Mouse (Mus musculus): ENCODE results near the gene Ccsap. TPM values are rescaled to one million over a fixed set of nuclear protein-coding genes. Genes with fewer than 3 reads are reported as not detected.
A peak's percentile ranks its signal among the peaks of the same experiment; 100 is the strongest.
"Not testable (repeated sequence)": the region's sequence is repeated elsewhere in the genome, so short reads cannot be mapped to it uniquely, and the experiment has no call there.

The Ccsap gene
- total RNA-seq, 2 experiments from 2014 or later: 3.5 to 4.9 TPM

DNA sequence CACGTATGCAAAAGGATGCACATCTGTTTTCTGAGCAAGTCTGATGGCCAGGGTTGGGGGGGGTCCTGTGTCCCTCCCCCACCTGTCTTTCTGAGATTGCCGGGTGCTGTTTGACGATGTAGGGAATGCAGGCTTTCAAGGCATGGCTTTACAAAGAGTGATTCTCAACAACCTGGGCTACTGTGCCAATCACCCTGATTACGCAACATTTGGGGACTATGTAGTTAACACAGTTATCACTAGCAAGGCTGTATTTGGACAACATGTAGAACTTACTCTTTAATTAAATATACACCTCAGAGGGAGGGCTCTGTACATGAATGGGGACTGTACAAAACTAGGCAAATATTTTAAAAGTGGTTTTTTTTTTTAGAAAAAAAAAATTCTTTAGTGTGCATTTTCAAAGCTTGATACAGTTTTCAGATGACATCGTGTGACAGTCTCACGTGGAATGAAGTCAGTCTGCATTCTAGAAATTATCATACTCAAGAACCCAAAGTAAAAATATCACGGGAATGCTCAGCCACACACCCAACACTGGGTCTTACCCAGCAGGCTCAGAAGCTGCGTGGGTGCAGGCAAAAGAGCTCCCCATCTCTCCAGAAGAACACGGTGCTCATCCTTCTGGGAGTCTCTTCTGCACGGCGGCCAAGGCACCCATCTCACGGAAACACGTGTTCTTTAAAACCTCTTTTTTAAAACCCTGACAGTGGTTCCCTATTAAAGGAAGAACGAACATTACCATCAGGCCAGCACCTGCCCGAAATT, 19.2 kb downstream of the Ccsap start:
- no peak for DNase-seq (ENCODE audit: low spot score in 2 of 2)

DNA sequence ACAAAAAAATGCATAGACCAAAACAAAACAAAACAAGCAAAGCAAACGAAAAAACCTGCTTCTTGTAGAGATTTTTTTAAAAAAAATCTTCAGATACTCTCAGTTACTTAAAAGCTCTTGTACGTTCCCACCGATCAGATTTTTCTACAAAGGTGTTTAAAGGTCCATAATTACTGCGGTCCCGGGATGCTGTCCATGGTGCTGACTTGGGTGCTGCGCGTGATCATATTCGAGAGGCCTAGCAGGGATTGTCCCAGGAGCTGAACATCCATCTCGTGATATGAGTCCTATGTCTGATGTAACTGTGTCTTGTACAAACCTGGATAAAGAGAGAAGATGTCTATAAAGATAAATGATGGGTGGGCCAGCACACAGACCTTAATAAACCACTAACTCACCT, 21.5 kb downstream of the Ccsap start:
- no peak for DNase-seq (ENCODE audit: low spot score in 2 of 2)

DNA sequence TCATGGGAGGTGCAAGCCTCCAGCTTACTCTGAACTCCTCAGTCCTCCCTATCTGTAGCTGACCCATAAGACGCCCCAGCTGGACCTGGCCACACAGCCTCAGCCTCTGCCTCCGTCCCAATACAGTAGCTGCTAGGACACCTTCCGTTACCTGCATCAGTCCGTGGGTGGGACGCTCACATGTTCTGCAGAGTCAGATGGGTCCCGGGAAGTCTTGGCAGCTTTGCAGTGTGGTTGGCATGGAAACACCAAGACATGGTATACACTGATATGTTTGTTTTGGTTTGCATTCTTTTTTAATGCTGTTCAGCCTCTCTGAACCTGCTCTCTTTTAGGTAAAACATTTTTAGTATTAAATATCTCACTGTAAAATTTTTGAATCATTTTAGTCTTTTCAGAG, 23.7 kb downstream of the Ccsap start:
- DNase-seq (ENCODE audit: low spot score in 2 of 2): no peak

DNA sequence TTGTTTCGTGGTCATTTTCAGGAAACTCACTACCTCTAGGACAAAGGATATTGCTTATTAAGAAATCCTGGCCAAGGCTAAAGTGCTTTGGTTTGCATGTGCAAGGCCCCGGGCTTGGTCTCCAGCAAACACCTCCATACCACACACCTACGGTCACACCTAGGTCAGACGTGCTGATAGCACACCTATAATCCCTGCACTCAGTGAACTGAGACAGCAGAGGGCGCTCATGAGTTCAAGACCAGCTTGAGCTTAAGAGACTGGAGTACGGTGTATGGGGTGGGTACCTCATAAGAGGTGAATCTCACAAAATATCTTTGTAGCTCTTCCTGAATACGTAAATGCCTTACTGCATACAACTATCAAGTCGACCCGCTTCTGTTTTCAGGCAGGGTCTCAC, 24.6 kb downstream of the Ccsap start:
- DNase-seq (ENCODE audit: low spot score in 2 of 2): peak in 1 of 2 experiments; percentile 30

DNA sequence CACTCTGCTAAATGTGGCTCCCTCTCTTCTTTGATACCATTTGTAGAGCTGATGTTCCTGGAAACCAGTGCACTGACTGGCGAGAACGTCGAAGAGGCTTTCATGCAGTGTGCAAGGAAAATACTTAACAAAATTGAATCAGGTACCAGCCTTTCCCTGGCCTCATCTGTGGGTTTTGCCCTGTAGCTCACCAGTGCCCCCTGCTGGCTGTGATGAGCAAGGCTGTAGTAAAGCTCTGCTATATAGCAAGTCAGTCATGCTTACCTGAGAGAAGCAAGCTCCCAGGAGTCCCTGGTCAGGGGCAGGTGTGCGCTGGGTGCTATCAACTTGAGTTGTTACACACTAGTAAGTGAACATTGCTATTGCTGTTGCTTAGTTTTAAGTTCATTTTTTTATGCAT, 27.3 kb downstream of the Ccsap start:
- peak in 1 of 2 experiments; percentile 22 for DNase-seq (ENCODE audit: low spot score in 2 of 2)

DNA sequence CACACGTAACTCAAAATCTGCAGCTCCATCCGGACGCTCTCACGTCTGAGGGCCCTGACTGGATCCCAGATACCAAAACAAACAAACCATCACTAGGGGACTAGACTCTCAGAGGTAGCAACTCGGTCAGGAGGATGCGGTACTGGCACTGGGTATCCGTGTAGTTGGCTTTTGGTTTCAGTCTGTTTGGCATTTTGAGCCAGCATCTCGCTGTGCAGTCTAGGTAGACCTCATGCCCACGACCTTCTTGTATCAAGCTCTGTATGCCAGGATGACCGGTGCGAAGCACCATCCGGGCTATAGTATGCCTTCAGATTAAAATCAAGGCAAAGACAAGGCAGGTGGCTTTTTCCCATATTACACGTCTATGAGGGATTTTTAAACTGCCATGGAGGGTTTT, 32.5 kb downstream of the Ccsap start:
- no peak for DNase-seq (ENCODE audit: low spot score in 2 of 2)

DNA sequence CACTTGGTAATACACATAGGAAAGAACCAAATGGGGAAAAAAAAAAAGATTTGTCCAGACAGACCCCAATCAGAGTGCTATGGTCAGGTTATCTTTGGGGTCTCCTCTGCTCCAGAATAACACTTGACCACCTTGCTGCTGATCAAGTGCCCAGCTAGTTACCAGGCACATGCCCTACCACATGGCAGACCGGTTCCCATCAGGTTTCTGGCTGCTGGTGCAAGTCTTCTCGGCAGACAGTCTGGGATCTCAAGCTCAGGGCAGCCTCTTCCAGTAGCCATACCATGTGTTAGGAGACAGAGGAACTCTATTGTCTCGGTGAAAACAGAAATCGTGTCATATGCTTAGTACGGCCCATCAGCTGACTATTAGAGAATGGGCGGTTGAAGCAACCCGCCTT, 33.3 kb downstream of the Ccsap start:
- DNase-seq (ENCODE audit: low spot score in 2 of 2): no peak

DNA sequence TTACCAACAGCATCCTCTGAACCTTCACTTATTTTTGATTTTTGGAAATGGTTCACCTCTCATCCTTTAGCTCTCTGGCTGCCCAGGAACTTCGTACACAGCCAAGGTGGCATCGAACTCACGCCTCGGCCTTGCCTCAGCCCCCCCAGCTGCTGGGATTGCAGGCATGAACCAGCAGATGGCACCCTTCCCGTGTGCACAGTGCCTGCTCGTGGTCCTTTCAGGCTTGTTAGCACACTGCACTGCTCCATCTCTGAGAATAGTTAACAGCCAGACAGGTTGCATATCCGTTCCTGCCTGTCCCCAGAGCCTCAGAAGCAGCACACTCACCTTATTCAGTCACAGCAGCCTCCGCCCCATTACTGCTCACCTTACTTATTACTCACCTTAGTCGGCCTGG, 34.0 kb downstream of the Ccsap start:
- DNase-seq (ENCODE audit: low spot score in 2 of 2): no peak

DNA sequence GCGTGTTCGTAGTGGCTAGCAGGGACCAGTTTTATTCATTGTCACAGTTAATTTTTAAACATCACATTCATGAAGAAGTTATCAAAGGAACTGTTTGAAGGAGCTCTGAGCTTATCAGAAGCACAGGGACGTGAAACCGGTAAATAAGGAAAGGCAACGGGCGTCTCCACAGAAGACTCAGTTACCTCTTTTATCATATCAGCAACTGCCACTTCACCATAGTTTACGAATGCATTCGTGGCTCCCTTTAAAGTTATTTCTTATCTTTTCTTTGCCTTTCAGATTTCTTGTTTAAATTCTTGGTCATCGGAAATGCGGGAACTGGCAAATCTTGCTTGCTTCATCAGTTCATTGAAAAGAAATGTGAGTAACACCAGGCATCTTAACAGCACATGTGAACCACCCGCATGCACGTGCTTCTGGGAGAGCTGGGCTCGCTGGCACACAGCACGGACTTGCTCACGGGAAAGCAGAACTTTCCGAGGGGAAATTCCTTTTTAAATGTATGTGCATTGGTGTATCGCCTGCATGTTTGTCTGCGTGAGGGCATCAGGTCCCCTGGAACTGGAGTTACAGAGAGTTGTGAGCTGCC, 36.4 kb downstream of the Ccsap start:
- no peak for DNase-seq (ENCODE audit: low spot score in 2 of 2)

DNA sequence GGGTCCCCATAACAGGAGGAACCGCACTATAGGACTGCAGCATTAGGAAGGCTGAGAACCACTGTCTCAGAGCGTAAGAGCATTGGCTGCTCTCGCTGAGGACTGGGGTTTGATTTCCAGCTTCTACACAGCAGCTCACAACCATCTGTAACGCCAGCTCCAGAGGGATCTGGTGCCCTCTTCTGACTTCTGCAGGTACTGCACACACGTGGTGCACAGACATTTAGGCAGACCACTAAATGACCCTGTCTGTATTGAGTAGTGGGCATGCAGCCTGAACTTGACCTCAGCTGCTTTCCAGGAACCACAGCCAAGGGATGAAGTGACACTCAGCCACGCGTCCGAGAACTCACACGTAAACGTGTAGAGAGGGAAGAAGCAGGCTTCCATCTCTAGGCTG, 36.9 kb downstream of the Ccsap start:
- DNase-seq (ENCODE audit: low spot score in 2 of 2): no peak

DNA sequence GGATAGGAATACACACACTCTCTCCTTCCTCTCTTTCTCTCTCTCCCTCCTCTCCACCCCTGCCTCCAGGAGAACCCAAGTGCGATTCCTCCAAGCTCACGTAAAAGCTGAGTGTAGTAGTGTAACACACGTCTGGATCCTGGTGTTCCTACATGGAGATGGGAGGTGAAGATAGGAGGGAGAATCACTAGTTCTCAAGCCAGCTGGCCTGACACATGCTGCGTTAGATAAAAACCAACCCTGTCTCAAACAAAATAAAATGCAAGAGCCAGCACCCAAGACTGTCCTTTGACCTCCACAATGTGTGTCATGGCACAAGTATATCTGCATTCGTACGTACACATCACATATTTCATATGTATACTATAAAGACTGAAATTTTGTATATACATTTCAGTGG, 39.2 kb downstream of the Ccsap start:
- DNase-seq (ENCODE audit: low spot score in 2 of 2): no peak

DNA sequence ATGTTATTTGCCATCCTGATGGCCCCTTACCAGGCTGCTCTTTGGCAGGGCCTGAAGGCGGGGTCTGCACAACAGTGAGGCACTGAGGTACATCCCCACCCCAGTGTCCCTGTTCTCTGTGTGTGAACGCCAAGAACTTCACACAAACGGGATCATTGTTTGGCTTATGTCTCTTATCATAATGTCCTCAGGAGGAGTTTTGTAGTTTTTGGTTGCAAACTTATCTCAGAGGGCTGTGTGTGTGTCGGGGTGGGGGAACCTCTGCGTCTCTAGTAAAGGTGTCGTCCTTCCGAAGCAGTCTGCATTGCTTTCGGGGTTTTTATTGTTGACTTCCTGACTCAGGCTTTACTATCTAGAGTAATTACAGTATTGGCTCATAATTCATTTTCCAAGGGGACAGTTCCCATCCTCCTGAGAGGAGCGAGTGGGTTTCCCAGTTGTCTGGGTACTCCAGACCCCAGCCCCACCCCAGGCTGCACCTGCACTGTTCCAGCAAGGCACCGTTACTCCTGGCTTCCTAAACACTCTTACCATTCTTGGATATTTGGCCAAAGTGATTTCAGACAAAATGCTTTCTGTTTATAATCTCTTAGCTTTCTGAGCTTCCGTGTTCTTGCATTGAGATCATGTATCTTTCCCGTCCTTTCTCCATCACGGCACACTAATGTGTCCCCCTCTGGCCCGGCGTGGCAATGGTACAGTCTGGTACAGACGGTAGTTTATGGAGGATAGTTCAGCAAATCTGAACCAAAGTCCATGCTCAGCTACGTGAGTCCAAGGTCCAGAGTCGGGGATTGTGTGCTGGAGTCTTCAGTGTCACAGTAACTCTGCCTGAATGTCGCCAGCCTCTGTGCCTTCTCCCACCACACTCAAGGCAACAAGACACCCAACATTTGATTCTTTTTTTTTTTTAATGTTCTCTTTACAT, 40.1 kb downstream of the Ccsap start:
- DNase-seq (ENCODE audit: low spot score in 2 of 2): no peak

DNA sequence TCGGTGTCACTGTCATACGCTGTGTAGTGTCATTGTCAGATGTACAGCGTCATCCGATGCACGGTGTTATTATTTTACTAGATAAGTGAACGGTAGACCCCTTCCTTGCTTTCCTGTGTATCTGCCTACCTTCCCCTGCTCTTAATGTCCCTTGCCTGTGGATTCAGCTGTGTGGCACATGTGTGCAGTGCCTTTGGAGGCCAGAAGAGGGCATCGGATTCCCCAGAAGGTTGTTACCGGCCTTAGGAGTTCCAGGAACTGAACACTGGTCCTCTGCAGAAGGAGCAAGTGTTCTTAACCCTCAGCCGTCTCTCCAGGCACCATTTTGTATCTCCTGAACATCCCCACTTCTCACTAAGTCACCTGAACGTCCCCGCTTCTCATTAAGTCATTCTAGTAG, 42.3 kb downstream of the Ccsap start:
- no peak for DNase-seq (ENCODE audit: low spot score in 2 of 2)

DNA sequence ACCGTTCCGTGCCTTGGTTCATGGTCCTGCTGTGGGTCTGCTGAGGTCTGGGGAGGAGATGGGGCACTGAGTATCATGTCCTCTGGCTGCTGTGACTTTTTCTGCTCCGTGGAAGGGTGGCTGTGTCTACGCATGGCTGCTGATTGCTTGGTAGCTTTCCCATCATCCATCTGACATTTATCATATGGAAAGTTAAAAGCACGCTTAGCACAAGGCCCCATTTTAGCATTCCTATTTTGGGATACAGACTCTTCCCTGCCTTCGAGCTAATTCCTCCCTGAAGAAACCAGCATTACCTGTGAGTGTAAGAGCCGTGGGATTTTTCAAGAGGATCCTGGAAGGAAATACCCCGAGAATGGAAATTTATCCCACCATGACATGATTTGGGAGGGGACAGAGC, 43.1 kb downstream of the Ccsap start:
- DNase-seq (ENCODE audit: low spot score in 2 of 2): no peak

DNA sequence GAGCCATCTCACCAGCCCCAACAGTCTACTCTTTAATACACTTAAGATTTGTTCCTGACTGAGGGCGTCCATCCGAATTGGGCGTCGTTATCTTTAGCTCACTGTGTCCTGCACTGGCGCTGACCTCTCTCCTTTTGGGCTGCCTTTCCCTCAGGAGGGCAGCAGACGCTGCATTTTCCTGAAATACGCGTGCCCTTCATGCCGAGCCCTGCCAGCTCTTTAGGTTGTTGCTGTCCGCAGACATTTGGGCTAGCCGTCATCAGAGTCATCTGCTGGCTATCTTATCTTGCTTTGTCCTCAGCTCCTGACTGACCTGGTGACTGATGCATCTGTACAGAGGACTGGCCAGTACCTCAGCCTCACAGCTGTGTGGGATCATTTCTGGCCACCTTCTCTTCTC, 44.7 kb downstream of the Ccsap start:
- DNase-seq (ENCODE audit: low spot score in 2 of 2): no peak

DNA sequence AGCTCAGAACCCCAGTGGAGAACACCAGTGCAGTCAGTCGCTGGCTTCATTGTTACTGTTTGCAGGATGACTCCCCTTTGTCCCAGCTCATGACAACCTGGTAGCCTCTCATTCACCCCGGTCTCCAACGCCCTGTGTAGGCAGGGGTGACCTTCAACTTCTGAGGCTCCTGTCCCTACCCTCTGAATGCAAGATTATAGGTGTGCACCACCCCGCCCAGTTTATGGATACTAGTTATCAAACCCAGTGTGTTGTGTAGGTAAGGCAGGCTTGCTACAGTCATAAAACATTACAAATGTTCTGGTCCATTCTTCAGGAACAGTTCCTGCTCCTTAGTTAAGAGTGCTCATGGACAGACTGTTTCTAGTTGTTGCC, 46.1 kb downstream of the Ccsap start:
- DNase-seq (ENCODE audit: low spot score in 2 of 2): no peak

DNA sequence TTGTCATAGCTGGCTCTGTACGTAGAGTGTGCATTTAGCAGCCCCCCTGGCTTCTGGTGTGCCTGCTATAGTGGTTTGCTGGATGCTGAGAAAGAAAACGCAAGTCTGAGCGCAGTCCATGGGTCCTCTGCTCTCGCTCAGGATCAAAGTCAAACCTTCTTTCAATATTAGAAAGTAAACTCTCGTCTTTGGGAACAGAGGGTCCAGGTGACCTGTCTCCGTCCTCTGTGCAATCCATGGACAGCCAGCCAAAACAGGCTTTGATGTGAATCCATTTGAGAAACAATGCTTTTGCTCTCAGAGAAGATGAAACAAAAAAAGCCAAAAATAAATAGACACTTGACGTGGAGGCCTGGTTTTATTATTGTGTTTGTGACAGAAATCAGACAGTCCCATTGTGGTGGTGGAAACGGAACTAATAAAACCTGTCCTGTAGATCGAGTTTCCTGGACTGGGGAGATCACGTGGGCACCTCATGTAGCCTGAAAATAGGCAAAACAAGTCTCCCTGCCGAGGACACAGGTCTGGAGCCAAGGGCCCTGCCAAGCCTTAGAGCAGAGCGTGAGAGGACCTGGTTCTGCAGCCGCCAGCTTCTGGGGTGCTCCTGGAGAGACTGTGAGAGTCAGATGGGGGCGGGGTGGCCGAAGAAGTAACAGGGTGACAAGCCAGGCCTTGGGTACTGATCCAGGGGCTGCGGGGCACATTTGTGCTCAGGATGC, 46.7 kb downstream of the Ccsap start:
- DNase-seq (ENCODE audit: low spot score in 2 of 2): no peak

DNA sequence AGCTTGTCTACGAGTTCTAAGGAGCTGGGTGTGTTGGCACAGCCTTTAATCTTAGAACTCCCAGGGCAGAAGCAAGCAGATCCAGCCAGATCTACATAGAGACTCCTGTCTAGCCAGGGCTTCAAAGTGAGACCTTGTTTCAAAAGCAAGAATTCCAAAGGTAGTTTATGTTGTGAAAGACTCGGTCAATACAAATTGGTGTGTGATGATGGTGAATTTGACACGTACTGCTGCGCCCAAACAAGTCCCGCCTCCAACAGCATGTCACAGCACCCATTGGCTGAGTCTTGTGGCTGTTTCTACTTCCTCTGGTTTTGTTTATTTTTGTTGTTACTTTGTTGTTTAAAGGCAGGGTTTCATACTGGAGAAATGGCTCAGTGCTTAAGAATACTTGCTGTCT, 47.8 kb downstream of the Ccsap start:
- DNase-seq (ENCODE audit: low spot score in 2 of 2): no peak

DNA sequence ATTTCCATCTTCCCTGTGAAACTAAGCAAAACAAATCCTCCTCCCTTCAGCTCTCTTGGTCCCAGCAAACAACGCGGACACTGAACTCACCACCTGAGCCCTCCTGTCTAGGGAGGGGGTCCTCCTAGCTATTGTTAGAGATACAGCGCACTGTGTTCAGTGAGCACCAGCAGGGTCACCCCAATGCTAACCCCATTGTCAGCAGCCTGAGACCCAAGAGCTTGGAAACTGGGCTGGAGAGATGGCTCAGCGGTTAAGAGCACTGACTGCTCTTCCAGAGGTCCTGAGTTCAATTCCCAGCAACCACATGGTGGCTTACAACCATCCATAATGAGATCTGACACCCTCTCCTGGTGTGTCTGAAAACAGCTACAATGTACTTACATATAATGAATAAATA, 50.7 kb downstream of the Ccsap start:
- DNase-seq (ENCODE audit: low spot score in 2 of 2): not testable (repeated sequence)

DNA sequence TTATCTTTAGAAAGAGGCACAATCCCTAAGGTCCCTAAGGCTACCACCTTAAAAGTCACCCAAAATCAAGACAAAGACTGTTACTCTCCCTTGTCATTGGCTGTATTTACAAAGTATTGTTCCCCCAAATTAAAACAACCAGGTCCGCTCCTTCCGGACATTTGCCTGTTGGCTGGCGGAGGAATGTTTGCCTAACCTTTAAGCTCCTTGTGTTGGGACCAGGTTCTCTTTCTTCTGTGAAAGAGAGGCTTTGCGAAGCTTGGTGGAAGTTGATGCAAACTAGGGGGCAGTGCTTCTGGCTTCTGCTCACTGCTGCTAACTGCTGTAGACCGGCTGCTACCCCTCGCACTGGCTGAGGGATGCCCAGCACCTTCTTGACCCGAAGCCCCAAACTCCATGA, 51.3 kb downstream of the Ccsap start:
- no peak for DNase-seq (ENCODE audit: low spot score in 2 of 2)

DNA sequence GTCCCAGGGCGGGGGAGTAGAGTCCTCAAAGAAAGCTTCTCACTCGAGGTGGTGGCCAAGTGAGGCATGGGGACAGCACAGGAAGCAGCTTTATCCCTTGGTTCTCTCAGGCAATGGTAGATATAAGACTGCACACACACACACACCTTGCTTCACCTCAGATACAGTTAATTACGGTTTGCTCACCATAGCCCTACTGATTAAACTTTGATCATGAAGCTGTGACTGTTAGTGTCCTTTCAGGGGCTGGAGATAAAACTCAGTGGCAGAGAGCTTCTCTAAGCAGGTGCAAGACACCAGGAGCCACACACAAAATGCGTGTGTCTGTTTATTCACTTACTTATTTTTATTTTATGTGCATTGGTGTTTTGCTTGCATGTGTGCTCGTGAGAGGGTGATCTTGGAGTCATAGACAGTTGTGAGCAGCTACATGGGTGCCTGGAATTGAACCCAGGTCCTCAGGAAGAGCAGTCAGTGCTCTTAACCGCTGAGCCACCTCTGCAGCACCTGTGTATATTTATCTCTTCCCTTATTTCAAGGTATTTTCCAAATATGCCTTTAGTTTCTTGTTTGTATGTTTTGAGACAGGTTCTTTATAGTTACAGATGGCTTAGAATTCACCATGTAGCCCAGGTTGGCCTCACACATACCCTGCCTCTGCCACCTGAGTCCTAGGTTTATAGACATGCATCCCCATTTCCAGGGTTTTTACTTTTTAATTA, 52.0 kb downstream of the Ccsap start:
- DNase-seq (ENCODE audit: low spot score in 2 of 2): no peak
